Mouse (Mus musculus) A20 (cell line): ENCODE results near the gene Mrap.

Experiments used
- DNase-seq: peaks from one replicate; pipeline ENCODE4 v3.0.0-alpha.2; 2011; ENCODE audit warnings: low read depth, low spot score

Mrap gene

DNA sequence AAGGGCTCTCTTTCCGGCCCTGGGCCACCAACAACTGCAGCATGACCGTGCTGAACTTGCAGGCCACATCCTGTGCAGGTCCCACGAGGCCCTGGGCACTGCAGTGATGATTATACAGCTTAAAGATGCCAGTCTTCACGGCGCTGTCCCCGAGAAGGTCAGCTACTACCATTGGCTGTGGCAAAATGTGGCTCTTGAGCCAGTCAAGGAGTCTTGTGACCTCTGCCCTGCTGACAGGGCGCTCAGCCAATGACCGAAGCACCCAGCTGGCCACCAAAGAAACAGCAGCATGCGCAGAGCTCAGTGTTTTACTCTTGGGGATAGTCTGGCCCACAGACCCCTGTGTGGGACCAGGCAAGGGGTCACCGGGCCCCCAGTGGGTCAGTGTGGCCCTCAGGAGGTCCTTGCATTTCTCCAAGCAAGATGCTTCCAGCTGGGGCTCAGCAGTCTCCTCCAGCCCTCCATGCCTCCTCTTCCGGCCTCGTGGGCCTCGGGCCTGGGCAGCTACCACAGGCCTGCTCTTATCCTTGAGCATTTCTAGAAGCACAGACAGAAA lies 15.5 kb downstream of the Mrap start:
- DNase-seq, result no peak

DNA sequence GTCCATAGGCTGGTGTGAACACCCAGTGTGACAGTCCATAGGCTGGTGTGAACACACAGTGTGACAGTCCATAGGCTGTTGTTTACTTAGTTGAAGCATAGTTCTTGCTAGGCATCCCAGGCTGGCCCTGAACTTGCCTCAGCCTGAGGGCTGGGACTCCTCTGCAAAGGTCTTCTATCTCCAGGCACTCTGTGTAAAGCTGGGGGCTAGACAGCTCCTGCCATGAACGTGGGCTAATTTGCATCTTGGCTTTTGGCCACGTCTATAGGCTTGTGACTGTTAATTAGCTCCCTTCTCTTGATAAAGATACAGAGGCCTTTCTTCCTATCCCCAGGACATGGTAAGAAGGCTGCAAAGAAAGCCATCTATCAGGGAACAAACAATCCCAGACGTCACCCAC lies 21.3 kb downstream of the Mrap start:
- DNase-seq, result no peak

DNA sequence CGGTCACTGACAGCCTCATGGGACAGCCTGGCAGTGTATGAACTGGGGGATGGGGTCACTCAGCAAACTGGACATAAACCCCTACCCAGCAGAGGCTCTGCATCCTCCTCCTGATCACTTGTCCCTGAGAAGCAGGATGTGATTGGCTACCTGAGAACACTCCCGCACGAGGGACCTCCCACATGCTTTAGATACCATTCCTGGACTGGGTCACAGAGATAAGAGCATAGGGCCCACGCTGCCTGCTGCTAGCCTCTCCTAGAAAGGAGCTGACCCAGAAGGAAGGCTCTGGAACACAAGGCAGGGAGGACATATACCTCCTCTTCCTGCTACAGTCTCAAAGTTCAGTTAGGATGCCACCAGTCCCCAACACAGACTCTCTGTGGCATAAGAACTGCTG lies 22.5 kb downstream of the Mrap start:
- DNase-seq, result no peak

DNA sequence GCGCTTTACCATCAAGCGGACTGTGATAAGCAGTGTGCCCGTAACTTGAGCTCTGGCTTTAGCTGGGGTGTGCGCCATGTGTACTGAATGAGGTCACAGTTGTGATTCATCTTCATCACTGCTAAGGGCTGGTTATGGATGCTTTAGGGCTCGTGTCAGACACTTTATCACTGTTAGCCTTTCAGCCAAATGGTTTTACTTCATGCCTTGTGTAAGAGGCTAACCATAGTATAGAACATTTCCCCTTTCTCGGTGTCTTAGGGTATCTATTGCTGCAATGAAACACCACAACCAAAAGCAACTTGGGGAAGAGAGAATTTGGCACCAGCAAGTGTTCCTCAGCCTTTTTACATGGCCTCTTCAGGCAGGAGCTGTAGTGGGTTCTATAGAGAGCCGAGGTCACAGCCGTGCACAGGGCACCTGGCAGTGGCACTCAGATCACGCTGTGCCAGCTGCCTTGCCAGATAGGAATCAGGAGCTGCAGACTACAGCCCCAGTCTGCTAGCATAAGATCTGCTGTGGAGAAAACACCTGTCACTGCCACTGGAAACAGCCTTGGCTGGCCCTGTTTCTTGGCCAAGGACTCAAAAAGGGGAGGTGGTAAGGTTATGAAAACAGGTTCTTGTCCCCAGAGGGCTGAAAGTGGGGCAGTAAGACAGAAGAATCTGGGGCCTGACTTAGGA lies 27.3 kb downstream of the Mrap start:
- DNase-seq, result no peak

DNA sequence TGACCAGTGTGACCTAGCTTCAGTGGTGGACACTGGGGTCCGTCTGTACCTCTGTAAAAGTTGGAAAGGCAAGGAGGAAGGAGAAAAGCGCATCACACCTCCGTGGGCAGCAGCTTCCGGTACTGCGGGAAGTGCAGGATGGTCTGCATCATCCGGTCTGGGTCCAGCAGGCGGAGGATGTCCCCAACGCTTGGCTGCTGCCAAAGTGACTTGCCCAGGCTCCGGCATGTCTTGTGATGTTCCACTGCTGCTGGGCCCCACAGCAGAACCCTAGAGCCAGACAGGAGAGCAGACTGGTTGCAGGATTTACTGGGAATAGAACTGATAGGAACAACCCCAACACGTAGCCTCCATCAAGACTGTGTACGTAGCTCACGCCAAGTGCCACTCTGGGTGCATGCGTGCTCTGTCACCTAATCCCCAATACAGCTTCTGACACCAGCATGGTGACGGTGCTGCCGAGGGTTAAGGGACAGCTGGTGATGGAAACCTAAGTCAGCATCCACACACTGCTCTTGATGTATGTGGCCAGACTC lies 29.0 kb downstream of the Mrap start:
- DNase-seq, result no peak

DNA sequence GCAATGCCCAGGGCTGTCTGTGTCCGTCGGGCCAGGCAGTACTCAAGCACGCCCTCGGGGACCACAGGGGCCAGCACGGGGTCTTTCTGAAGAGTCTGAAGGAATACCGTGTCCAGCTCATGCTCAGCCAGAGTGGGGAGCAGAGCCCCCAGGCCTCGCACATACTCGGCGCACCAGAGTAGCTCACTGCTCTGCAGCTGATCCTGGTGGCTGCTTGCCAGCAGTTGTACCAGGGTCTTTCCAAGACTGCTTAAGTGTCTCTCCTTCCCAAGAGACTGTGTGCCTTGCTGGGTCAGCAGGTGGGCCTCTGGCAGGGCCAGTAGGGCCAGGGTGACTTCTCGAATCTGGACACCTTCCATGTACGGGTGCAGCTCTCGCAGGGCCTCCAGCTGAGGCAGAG lies 36.2 kb downstream of the Mrap start:
- DNase-seq, result no peak

DNA sequence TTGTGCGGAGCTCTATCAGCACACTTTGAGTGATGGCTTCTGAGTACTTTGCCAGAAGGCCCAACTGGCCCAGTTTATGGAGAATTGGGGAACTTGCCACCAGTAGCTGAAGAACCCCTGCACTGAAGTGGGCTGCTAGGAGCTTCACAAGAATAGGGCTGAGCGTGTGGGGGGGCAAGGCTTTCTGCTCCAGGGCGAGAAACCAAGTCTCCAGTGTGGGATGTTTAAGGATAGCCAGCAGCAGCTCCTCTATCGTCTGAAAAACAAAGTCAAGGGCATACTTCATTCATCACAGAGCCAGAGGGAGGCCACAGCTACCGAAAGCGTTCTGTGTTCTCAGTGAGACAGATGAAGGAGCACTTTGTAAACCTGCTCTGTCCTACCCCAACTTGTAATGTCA lies 36.6 kb downstream of the Mrap start:
- DNase-seq, result no peak

DNA sequence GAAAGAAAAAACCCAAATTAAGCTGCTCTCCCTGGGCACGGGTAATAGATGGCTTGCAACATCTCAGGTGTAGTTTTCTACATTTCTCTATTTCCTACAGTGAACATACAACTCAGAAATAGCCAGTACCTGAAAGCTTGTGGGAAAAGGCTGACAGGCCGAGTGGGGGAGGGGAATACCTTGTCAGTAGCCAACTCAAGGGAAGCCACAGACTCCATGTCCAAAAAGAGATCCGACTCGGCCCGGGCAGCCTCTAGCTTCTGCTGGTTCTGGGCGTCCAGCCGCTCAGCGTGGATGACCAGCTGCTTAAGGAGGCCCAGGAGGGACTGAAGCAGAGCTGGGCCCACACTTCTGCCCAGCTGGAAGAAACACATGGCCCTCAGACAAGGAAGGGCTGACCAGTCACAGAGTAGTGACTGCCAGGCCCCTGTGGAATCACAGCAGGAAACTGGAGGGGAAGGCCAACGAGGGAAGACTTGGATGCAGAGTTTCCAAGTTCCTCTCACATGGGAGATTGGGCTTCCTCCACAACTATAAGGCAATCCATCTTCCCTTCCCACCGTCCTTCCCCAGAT lies 38.0 kb downstream of the Mrap start:
- no peak for DNase-seq

DNA sequence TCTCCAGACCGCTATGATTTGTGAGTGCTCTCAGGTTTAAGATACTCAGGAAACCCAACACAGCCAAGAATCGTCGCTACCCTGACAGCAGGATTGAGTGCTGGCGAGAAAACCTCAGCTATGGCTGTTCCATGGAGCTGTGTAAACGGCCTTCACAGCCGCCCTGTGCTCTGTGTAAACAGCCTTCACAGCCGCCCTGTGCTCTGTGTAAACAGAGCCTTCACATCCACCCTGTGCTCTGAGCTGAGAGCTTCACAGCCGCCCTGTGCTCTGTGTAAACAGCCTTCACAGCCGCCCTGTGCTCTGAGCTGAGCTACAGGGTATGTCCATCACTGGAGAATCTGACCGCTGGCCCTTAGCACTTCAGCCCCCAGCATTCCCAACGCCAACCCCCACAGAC lies 41.8 kb downstream of the Mrap start:
- no peak for DNase-seq

DNA sequence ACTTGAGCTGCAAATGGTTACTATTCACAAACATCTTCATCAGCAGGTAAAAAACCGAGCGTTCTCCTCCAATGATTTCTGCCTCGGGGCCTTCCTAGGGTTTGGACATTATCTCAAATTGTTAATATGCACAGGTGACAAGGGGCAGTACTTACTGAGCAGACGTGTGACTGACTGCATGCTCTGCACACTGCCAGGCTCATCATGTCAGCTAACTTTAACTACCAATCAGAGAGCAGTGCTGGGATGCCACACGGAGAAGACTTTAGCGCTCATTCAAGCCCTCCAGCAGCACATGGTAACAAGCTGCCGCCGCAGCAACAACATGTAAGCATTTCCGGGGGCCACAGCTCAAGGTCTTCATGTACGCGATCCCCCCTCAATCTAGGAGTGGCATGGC lies 45.3 kb downstream of the Mrap start:
- DNase-seq, result no peak

DNA sequence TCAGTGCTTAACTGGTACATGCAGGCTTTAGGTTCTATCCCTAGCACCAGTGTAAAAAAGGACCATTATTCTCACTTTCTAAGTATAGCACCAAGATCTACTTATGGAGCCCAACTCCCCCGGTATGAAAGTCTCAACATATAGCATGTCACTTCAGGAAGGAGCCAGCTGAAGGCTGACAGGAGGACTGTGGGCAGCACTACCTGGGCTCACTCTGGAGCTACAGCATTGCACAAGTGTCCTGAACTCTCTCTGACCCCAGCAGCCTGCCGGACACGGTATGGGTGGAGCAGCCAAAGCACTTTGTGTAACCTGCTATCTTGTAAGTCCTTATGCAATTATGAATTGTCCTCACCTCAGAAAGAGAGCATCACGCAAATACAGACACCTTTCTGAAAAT lies 47.2 kb downstream of the Mrap start:
- DNase-seq, result no peak

DNA sequence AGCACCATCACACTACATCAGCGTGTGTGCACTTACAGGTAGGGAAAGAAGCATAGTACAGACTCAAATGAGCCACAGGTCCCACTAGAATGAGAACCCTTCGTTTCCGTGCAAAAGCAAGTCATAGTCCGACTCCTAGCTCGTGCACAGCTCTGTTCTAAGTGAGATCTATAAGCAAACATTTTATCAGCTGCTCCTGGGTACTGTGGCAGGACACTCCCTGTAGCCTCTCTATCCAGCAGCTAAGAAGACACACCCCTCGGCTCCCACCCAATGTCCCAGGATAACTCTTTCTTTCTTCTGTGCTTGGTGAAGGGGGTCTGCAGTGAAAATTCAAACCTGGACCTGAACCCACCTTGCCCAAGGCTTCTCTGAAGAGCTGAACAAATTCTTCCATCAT lies 50.6 kb downstream of the Mrap start:
- no peak for DNase-seq

DNA sequence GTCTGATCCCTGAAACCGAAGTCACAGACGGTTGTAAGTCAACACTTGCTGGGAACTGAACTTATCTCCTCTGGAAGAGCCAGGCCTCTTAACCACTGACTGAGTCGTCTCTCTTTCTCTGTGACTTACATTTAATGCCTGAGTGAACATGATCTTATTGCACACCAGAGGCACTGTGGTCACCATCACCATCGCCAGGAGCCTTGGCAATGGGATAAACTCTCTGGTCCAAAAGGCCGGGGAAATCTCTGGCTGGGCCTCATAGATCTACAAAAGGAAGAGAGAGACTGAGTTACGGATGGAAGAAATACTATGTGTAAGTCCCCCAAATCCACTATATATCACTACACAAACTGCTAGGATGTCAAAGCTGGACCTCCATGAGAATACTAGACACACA lies 52.9 kb downstream of the Mrap start:
- no peak for DNase-seq

DNA sequence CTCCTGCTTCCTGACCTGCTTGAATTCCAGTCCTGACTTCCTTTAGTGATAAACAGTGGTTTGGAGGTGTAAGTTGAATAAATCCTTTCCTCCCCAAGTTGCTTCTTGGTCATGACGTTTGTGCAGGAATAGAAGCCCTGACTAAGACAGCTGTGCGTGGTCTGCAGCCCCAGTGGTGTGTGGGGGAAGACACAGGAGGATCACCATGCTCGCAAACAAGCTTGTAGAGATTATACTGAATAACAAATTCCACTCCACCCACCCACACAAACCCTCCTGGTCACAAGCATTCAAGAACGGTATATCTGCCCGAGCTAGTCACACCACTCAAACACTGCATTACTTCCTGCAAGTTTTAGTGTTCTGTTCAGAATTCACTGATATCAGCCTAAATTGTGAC lies 54.1 kb downstream of the Mrap start:
- DNase-seq, result no peak

DNA sequence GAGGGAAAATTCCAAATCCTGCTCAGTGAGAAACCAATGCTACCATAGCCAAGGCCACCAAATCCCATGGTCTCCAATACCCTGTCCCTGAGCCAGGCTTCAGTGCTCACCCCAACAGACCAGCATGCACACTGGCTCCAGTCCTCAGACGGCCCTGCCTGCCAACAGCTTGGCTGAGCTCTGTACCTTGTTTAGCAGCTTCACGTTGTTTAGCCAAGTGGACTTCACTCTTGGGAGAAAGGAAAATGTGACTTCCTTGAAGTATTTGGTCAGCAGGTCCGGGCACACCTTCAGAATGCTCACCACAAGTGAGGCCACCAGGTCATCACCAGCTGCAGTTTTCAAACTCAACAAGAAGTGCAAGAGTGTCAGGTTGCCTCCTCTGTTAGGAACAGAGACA lies 54.5 kb downstream of the Mrap start:
- DNase-seq, result no peak

DNA sequence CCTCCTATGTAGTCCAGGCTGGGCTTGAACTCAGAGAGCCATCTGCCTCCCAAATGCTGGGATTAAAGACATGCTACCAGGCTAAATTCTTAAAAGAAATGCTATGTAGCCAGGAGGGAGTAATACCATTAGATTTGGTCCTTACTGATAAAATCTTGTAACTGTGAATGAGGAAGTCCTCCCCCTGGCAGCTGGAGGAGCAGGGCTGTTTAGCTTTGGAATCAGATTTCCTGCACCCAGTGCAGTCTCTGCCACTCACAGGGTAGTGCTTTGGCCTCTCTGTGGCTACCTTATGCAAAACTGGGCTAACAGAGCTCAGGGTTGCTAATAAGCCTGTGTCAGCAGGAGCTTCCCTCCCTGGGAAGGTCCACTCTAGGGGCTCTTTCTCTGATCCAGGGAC lies 56.7 kb downstream of the Mrap start:
- no peak for DNase-seq

DNA sequence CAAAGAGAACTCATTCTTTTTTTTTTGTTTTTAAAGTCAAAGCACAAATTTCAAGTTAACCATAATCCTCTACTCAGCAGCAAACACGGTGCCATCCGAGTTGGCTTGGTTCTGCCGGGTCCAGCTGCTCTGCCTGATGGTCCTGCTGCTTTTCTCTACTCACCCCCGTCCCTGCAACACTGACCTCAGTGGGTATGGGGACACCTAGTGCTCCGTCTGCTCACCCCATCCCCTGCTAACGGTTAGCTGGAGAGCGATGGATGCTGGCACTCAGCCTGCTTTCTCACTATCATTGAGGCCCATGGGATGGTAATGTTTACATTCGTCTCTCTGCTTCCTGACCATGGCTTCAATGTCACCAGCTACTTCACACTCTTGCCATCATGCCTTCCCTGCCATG lies 60.4 kb downstream of the Mrap start:
- DNase-seq, result no peak

DNA sequence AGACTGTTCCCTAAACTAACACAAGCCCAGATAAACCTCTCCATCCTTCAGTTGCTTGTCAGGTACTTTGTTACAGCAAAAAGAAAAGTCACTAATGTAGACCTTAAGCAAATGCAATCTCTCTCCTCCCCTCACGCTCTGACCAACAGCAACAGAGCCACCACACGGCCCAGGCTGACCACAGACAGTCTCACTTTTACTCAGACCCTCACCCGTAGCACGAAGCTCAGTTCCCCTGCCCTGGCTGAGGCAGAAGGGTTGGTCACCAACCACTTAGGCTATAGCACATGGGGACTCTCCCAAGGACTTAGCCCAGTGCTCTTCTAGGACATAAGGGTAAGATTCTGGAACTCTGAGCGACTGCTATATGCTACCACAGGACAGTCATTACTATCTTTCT lies 60.8 kb downstream of the Mrap start:
- peak; percentile 61 for DNase-seq
